Mouse (Mus musculus) bone marrow, adult 2 months (tissue): ENCODE data around the gene Ralgapa2. TPM values are rescaled to one million over a fixed set of nuclear protein-coding genes. Genes with fewer than 3 reads are reported as not detected.

ENCODE experiments used
- H3K27ac ChIP-seq: fragments of 200-500 bp; 2 replicates; pipeline ENCODE4 v1.5.1; 2012; ENCODE audit warnings: low read depth, mild to moderate bottlenecking, control low read depth, inconsistent platforms, low read length; ENCODE audit not compliant: control insufficient read depth, poor library complexity, insufficient read depth
- H3K4me1 ChIP-seq: fragments of 200-500 bp; 2 replicates; pipeline ENCODE4 v1.6.1; 2011; ENCODE audit warnings: low read length; ENCODE audit not compliant: control insufficient read depth, insufficient read depth
- H3K4me3 ChIP-seq: fragments of 200-500 bp; replicated peaks from 2 replicates; pipeline ENCODE3; 2011; ENCODE audit warnings: mild to moderate bottlenecking, low read depth, low read length, control low read depth; ENCODE audit not compliant: control insufficient read depth
- CTCF ChIP-seq: fragments of 200-500 bp; IDR thresholded peaks from 2 replicates; pipeline ENCODE4 v1.5.1; 2011; ENCODE audit warnings: low read length, control low read depth; ENCODE audit not compliant: control insufficient read depth, insufficient read depth
- POLR2A ChIP-seq: fragments of 200-500 bp; IDR thresholded peaks from 2 replicates; pipeline ENCODE4 v1.6.1; 2011; ENCODE audit warnings: low read depth, mild to moderate bottlenecking, control low read depth, low read length, borderline replicate concordance; ENCODE audit not compliant: control insufficient read depth
- WGBS: fragments of 180-500 bp; shearing (Covaris S2); methylation state at CpG from one replicate; pipeline ENCODE4 v1.1.7; 2018; 5-methylcytosine and 5-hydroxymethylcytosine counted together
- polyA plus RNA-seq: library from polyadenylated mRNA; stranded (reverse); fragments of >200 nt; gene quantifications from 2 replicates; pipeline ENCODE4 v1.2.4, GENCODE M21; 2011; ENCODE audit warnings: low replicate concordance; ENCODE audit not compliant: missing spikeins, insufficient read depth, insufficient read length

Ralgapa2 gene
- polyA plus RNA-seq, 1 experiment: 25.7 TPM

- WGBS: 78% methylated on average over 5 of the region's 5 CpGs
- H3K27ac ChIP-seq: no peak overlapping the region
- TF ChIP-seq POLR2A (no peak), CTCF (no peak)
- H3K4me1 ChIP-seq: no peaks in the 10 kb centered on the region; the same call in none of the 2 replicates
- H3K4me3 ChIP-seq: no peak overlapping the region
These were observed 20.1 kb downstream of the Ralgapa2 start for GRCm38 (mm10) chr2:146491830-146492610.

GRCm38 (mm10) chr2:146490926-146491325 is 21.2 kb downstream of the Ralgapa2 start:
- 83% methylated on average over 1 of the region's 1 CpGs for WGBS
- no peak for TF ChIP-seq POLR2A
- Histone ChIP-seq H3K4me3 (no peak overlapping the region), H3K27ac (no peak overlapping the region), H3K4me1 (no peaks in the 10 kb centered on the region; the same call in none of the 2 replicates)

GRCm38 (mm10) chr2:146488291-146488690 is 23.9 kb downstream of the Ralgapa2 start:
- Histone ChIP-seq H3K27ac (no peak overlapping the region), H3K4me1 (no peaks in the 10 kb centered on the region; the same call in 1 of the 2 replicates), H3K4me3 (no peak overlapping the region)
- 53% methylated on average over 3 of the region's 3 CpGs for WGBS
- TF ChIP-seq CTCF (no peak), POLR2A (no peak)

- no peak overlapping the region for H3K4me3 ChIP-seq
- TF ChIP-seq CTCF (no peak), POLR2A (no peak)
- no peak overlapping the region for H3K27ac ChIP-seq
- H3K4me1 ChIP-seq: no peaks in the 10 kb centered on the region
These were observed 29.3 kb downstream of the Ralgapa2 start for GRCm38 (mm10) chr2:146482859-146483258.

- no peak for TF ChIP-seq CTCF
- TF ChIP-seq POLR2A: no peak
- Histone ChIP-seq H3K4me1 (no peaks in the 10 kb centered on the region), H3K4me3 (no peak overlapping the region), H3K27ac (no peak overlapping the region)
- 88% methylated on average over 4 of the region's 4 CpGs for WGBS
These were observed 34.7 kb downstream of the Ralgapa2 start for GRCm38 (mm10) chr2:146477491-146477890.

GRCm38 (mm10) chr2:146476428-146476972 is 35.6 kb downstream of the Ralgapa2 start:
- Histone ChIP-seq H3K27ac (no peak overlapping the region), H3K4me3 (no peak overlapping the region), H3K4me1 (no peaks in the 10 kb centered on the region)
- 81% methylated on average over 6 of the region's 6 CpGs for WGBS
- TF ChIP-seq POLR2A (no peak), CTCF (no peak)

- Histone ChIP-seq H3K4me3 (no peak overlapping the region), H3K4me1 (no peaks in the 10 kb centered on the region), H3K27ac (no peak overlapping the region)
- TF ChIP-seq POLR2A (no peak), CTCF (no peak)
These were observed 36.1 kb downstream of the Ralgapa2 start for GRCm38 (mm10) chr2:146476001-146476400.

- no peak overlapping the region for H3K27ac ChIP-seq
These were observed 41.2 kb downstream of the Ralgapa2 start for GRCm38 (mm10) chr2:146470947-146471346.

More at GRCm38 (mm10) chr2:146470947-146471346, 41.2 kb downstream of the Ralgapa2 start:
- TF ChIP-seq POLR2A (no peak), CTCF (no peak)
- no peaks in the 10 kb centered on the region for H3K4me1 ChIP-seq
- WGBS: 52% methylated on average over 5 of the region's 5 CpGs
- H3K4me3 ChIP-seq: no peak overlapping the region
